Mouse (Mus musculus) liver, embryonic 11.5 days (tissue): ENCODE measurements around the gene Prpf4b. TPM values are rescaled to one million over a fixed set of nuclear protein-coding genes. Genes with fewer than 3 reads are reported as not detected.

Experiments used
- ATAC-seq: fragments of 200-750 bp; cut with Nextera tagmentation; replicated peaks from 2 replicates; pipeline ENCODE4 v1.8.0; 2017; ENCODE audit warnings: moderate number of reproducible peaks, mild to moderate bottlenecking, moderate TSS enrichment, moderate library complexity; ENCODE audit not compliant: low FRiP score
- DNase-seq: peaks from one replicate; pipeline ENCODE4 v3.0.0-alpha.2; 2017; ENCODE audit warnings: low spot score
- H3K27ac ChIP-seq: fragments of 300-500 bp; sonication (generic); 2 replicates; pipeline ENCODE4 v1.5.1; 2014; ENCODE audit warnings: mild to moderate bottlenecking, low read depth, low read length, control low read depth
- H3K27me3 ChIP-seq: fragments of 300-500 bp; sonication (generic); replicated peaks from 2 replicates; pipeline ENCODE4 v1.6.1; 2014; ENCODE audit warnings: low read length, mixed read lengths; ENCODE audit not compliant: control insufficient read depth, insufficient read depth
- H3K36me3 ChIP-seq: fragments of 300-500 bp; sonication (generic); 2 replicates; pipeline ENCODE4 v1.6.1; 2014; ENCODE audit warnings: mild to moderate bottlenecking, low read length, moderate library complexity, mixed read lengths; ENCODE audit not compliant: control insufficient read depth, insufficient read depth
- H3K4me1 ChIP-seq: fragments of 300-500 bp; sonication (generic); replicated peaks from 2 replicates; pipeline ENCODE4 v1.6.1; 2014; ENCODE audit warnings: low read length, mixed read lengths; ENCODE audit not compliant: control insufficient read depth, insufficient read depth
- H3K4me2 ChIP-seq: fragments of 300-500 bp; sonication (generic); 2 replicates; pipeline ENCODE4 v1.6.1; 2014; ENCODE audit warnings: mild to moderate bottlenecking, control low read depth, moderate library complexity
- H3K4me3 ChIP-seq: fragments of 300-500 bp; sonication (generic); 2 replicates; pipeline ENCODE4 v1.5.1; 2014; ENCODE audit warnings: low read depth, low read length, control low read depth
- H3K9ac ChIP-seq: fragments of 300-500 bp; sonication (generic); 2 replicates; pipeline ENCODE4 v1.6.1; 2014; ENCODE audit warnings: low read depth, low read length, control low read depth
- H3K9me3 ChIP-seq: fragments of 300-500 bp; sonication (generic); 2 replicates; pipeline ENCODE4 v1.6.1; 2016; ENCODE audit warnings: low read length, inconsistent platforms, mixed read lengths; ENCODE audit not compliant: control insufficient read depth
- WGBS: fragments of 180-500 bp; shearing (Covaris S2); extraction: QIAGEN DNeasy Blood & Tissue Kit; methylation state at CpG from one replicate; pipeline ENCODE4 v1.1.7; 2014; 5-methylcytosine and 5-hydroxymethylcytosine counted together
- polyA plus RNA-seq: library from polyadenylated mRNA; unstranded; fragments of >200 nt; fragmentation: Nextera tagmentation; extraction: Ambion mirVana; gene quantifications from 2 replicates; pipeline ENCODE4 v1.2.1, GENCODE M21; 2014

Prpf4b gene
- 97.7 and 99.3 TPM in 2 replicates for polyA plus RNA-seq

GRCm38 (mm10) chr13:34875166-34875710, at the start of gene Prpf4b:
Gene Prpf4b, plus strand, starts transcription at chr13:34875302.
- Histone ChIP-seq H3K4me3 (peak within 1 kb of the TSS; percentile 99), H3K36me3 (no peaks in the 10 kb centered on the region), H3K9me3 (no peaks in the 10 kb centered on the region), H3K4me1 (peaks cover 8% of the 10 kb centered on the region), H3K4me2 (peak within 1 kb of the TSS; percentile 77), H3K9ac (peak within 1 kb of the TSS; percentile 99), H3K27me3 (no peaks in the 10 kb centered on the region), H3K27ac (peak within 1 kb of the TSS; percentile 99)
- DNase-seq (peak; percentile 94), ATAC-seq (peak; percentile 70)
- WGBS = 1% methylated on average over 40 of the region's 40 CpGs

GRCm38 (mm10) chr13:34826760-34827690, 48.1 kb upstream of the Prpf4b start:
- Histone ChIP-seq H3K9ac (peak overlapping the region; percentile 52), H3K9me3 (no peaks in the 10 kb centered on the region), H3K27ac (peak overlapping the region; percentile 97), H3K36me3 (no peaks in the 10 kb centered on the region), H3K27me3 (no peaks in the 10 kb centered on the region), H3K4me3 (no peak overlapping the region), H3K4me1 (peaks cover 34% of the 10 kb centered on the region), H3K4me2 (peak overlapping the region; percentile 37)
- WGBS = 86% methylated on average over 3 of the region's 3 CpGs
- ATAC-seq (no peak; the same call in 1 of the 2 replicates), DNase-seq (no peak)

DNA sequence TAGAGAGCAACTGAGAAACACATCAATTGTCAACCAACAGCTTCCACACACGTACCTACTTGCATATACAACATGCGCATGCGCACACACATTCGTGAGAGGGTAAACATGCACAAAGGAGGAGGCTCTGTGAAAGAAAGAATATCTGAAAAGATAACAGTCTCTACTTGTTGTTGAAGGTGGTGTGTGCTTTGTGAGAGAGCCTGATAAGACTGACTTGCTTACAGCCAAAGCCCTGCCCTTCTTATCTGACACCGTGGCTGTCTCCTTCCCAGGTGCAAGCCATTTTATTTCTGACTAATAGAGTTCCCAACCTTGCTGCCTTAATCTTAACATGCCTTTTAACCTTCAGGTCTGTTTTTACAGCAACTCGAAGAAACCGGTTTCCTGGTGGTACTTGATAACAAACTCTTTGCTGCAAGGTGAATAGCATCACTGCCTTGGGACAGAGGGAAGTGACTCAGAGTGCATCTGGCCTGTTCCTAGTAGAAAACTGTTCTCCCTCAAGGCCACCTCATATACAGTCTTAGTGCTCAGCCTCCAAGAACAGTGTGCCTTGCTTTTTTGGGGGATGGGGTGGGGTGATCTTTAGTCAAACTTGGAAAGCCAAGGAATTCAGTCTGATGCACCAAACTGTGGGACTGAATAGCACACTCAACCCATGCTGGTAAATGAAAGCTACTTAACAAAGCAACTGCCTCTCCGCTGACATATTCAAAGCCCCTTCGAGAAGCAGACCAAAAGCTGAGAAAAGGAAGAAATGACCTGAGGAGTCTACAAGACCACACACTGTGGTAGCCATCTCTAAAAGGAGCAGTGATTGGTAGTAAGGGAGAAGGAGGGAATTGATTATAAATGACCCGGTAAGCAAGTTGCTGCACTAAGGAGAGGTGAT, 46.9 kb upstream of the Prpf4b start:
- DNase-seq = peak; percentile 50
- peaks cover 35% of the 10 kb centered on the region for H3K4me1 ChIP-seq

DNA sequence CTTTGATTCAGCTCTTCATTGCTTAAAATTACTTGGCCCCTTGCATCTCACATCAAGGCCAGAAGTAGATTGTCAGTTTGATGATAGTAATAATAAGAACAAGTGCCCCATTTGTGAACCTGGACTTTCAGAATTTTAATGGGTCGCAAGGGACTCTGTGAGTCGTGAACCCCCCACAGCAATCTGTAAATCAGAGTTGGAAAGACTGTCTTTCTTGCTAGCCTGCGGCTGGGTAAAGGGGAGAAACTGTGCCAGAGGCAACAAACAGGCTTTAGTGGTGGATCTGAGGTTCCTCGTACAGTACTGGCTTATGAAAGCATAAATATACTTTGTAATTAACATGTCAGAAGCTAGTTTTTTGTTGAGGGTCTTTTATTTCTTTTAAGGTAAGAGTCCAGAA, 32.3 kb upstream of the Prpf4b start:
- H3K4me1 ChIP-seq = no peaks in the 10 kb centered on the region
- no peaks in the 10 kb centered on the region for H3K27me3 ChIP-seq
- no peaks in the 10 kb centered on the region for H3K36me3 ChIP-seq
- no peak overlapping the region for H3K27ac ChIP-seq
- no peak for DNase-seq
- H3K4me3 ChIP-seq = no peak overlapping the region
- no peak overlapping the region for H3K4me2 ChIP-seq
- ATAC-seq = no peak
- H3K9me3 ChIP-seq = no peaks in the 10 kb centered on the region
- no peak overlapping the region for H3K9ac ChIP-seq
- 84% methylated on average over 4 of the region's 4 CpGs for WGBS

More for the DNA sequence above, 46.9 kb upstream of the Prpf4b start:
- Histone ChIP-seq H3K27me3 (no peaks in the 10 kb centered on the region), H3K4me2 (peak overlapping the region; percentile 37), H3K9ac (0 out of 2 replicates have a peak overlapping the region, but pooled peaks have one; percentile 7), H3K9me3 (no peaks in the 10 kb centered on the region), H3K27ac (peak overlapping the region; percentile 97), H3K4me3 (no peak overlapping the region), H3K36me3 (no peaks in the 10 kb centered on the region)
- ATAC-seq = peak; percentile 94
- 38% methylated on average over 10 of the region's 10 CpGs for WGBS

- H3K4me2 ChIP-seq = no peak overlapping the region
- 56% methylated on average over 3 of the region's 3 CpGs for WGBS
- H3K36me3 ChIP-seq = no peaks in the 10 kb centered on the region
- no peaks in the 10 kb centered on the region for H3K27me3 ChIP-seq
- ATAC-seq = peak; percentile 78
- H3K9ac ChIP-seq = no peak overlapping the region
- H3K4me3 ChIP-seq = no peak overlapping the region
- no peaks in the 10 kb centered on the region; the same call in none of the 2 replicates for H3K4me1 ChIP-seq
- DNase-seq = no peak
- peaks cover 19% of the 10 kb centered on the region for H3K9me3 ChIP-seq
- H3K27ac ChIP-seq = no peak overlapping the region
Observed at GRCm38 (mm10) chr13:34850759-34851158, 24.3 kb upstream of the Prpf4b start.

DNA sequence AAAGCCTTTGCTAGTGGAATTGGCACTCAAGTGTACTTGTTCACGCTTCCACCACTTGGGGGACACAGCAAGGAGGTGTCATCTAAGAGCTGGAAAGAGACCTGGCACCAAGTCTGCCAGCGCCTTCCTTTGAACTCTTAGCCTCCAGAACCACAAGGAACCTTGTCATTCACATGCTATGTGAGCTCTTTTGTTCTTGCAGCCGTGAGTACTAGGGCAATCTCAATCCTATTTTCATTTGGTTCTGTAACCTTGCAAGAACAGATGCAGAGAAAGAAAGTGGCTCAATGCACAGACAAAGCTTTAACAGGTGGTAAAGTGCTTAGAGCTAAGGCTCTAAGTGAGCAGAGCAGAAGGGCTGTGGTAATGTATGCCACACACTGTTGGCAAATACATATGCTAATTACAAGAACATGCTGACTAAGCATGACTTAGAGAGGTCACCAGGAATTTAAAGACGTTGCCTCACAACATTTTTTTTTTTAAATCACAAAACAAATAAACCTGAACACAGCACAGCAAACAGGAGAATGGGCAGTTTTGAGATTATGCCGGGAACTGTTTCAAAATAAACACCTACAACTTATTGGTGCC, 23.8 kb upstream of the Prpf4b start:
- WGBS = 73% methylated on average over 5 of the region's 5 CpGs
- no peak overlapping the region for H3K4me2 ChIP-seq
- ATAC-seq (no peak; the same call in 1 of the 2 replicates), DNase-seq (no peak)
- H3K4me1 ChIP-seq = no peaks in the 10 kb centered on the region; the same call in none of the 2 replicates
- no peaks in the 10 kb centered on the region for H3K36me3 ChIP-seq
- peaks cover 19% of the 10 kb centered on the region for H3K9me3 ChIP-seq
- H3K27me3 ChIP-seq = no peaks in the 10 kb centered on the region
- no peak overlapping the region for H3K9ac ChIP-seq
- H3K4me3 ChIP-seq = no peak overlapping the region
- H3K27ac ChIP-seq = no peak overlapping the region

- WGBS = 41% methylated on average over 2 of the region's 2 CpGs
- no peak overlapping the region for H3K27ac ChIP-seq
- H3K36me3 ChIP-seq = no peaks in the 10 kb centered on the region
- H3K4me3 ChIP-seq = no peak overlapping the region
- ATAC-seq = no peak
- DNase-seq = no peak
- no peaks in the 10 kb centered on the region for H3K4me1 ChIP-seq
- peaks cover 19% of the 10 kb centered on the region for H3K9me3 ChIP-seq
- H3K27me3 ChIP-seq = no peaks in the 10 kb centered on the region
- no peak overlapping the region for H3K4me2 ChIP-seq
- no peak overlapping the region for H3K9ac ChIP-seq
Observed at GRCm38 (mm10) chr13:34857526-34857925, 17.6 kb upstream of the Prpf4b start.

GRCm38 (mm10) chr13:34859406-34859805, 15.7 kb upstream of the Prpf4b start:
- Histone ChIP-seq H3K9ac (no peak overlapping the region), H3K4me3 (no peak overlapping the region), H3K36me3 (no peaks in the 10 kb centered on the region), H3K27me3 (no peaks in the 10 kb centered on the region), H3K4me2 (no peak overlapping the region), H3K27ac (no peak overlapping the region), H3K4me1 (no peaks in the 10 kb centered on the region), H3K9me3 (peaks cover 9% of the 10 kb centered on the region; the same call in 1 of the 2 replicates)
- WGBS = 81% methylated on average over 5 of the region's 5 CpGs
- ATAC-seq = no peak
- DNase-seq = no peak
